Mouse (Mus musculus): ENCODE results near the gene Per1.

The Per1 gene

DNA sequence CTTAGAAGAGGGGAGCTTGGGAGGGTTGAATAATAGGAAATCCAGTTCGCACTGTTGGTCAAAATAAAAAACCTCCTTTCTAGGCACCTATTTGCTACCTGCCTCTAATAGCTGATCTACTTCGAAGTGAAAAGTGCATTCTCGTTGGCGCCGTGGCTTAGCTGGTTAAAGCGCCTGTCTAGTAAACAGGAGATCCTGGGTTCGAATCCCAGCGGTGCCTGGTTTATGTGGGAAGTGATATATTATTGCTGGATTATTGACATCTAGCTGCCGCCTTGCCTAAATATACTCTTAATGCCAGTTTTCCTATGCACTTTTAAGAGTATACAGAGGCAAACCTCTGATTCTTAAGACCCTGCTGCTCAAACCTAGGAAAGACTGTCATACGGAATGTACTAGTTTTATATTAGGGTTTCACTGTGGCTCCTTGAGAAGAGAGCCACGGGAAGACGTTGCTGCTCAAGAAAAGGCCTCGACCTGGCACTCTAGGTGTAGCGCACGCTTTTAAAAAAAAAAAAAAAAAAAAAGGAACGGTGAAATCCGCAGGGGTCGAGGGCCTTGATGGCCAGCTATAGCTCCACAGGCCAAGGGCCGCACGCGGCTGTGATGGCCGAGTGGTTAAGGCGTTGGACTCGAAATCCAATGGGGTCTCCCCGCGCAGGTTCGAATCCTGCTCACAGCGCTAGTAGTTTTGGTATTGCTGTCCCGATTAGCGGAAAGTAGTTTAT is 15.5 kb downstream of the Per1 start:
- no peak; the same call in 1 of the 2 replicates for ATAC-seq (ENCODE audit: insufficient number of reproducible peaks, low FRiP score, low TSS enrichment)

DNA sequence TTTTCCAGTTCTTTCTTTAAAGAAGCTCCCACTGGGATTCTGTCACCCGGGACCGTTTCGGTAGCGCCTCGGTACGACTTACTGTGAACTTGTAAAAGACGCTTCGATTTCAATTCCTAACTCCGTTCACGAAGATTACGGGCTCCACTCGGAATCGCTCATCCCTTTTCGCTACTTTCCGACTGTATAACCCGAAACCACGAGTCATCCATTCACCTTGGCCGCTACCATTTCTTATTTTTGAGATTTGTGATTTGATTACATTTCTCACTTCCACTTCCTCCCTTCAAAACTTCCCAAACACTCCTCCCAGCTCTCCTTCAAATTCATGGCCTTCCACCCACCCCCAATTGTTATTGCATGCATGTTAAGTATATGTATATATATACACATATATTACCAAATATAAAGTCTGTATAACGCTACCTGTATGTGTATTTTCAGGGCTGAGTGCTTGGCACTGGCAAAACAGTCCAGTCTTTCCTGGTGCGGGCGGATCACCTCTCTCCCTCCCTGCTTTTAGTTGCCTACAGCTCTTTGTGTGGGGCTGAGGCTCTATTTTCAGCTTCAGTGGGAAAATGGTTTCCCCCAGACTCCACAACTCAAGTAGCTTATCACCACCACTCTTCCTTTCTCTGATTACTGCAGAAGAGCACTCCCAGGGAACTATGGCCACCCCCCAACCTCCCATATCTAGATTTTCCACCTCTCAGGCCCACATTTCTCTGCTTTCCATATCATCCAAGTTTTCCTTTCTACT is 16.2 kb downstream of the Per1 start:
- no peak for ATAC-seq (ENCODE audit: insufficient number of reproducible peaks, low FRiP score, low TSS enrichment)

GRCm38 (mm10) chr11:69111865-69112264 is 16.8 kb downstream of the Per1 start:
- ATAC-seq (ENCODE audit: insufficient number of reproducible peaks, low FRiP score, low TSS enrichment): no peak

DNA sequence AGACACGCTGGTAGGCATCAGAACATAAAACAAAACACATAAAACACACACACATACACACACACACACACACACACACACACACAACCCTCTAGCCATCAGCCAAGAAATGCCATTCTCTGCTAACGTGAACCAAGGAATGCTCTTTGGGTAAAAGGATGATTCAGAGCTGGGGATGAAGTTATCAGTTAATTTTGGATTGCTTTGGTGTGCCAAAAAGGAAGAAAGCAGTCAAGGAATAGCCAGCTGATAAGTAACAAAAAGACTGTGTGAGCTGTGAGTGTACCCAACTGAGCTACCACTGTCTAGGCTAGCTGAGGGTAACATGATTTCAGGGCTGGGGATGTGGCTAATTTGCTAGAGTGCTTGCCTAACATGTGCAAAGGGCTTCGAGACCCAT is 19.0 kb downstream of the Per1 start:
- no peak for ATAC-seq (ENCODE audit: insufficient number of reproducible peaks, low FRiP score, low TSS enrichment)

GRCm38 (mm10) chr11:69114621-69115020 is 19.6 kb downstream of the Per1 start:
- no peak for ATAC-seq (ENCODE audit: insufficient number of reproducible peaks, low FRiP score, low TSS enrichment)

DNA sequence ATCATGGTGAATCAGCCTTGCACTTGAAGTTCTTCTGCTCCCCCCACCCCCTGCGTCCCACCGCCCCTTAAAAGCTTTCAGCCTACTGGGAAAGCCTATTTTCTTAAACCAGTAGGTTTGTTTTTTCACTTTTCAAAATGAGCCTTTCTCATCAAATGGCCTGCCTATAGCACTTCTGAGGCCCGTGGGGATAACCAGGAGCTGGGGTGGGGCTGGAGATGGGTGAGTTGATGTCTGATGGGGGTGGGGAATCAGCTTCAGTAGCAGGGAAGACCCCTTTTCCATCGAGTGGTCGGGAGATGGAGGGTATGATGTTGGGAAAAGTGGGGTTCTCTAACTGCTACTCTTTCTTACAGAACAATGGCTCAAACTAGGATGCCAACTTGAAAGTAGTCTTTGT is 21.8 kb downstream of the Per1 start:
- no peak for ATAC-seq (ENCODE audit: insufficient number of reproducible peaks, low FRiP score, low TSS enrichment)

DNA sequence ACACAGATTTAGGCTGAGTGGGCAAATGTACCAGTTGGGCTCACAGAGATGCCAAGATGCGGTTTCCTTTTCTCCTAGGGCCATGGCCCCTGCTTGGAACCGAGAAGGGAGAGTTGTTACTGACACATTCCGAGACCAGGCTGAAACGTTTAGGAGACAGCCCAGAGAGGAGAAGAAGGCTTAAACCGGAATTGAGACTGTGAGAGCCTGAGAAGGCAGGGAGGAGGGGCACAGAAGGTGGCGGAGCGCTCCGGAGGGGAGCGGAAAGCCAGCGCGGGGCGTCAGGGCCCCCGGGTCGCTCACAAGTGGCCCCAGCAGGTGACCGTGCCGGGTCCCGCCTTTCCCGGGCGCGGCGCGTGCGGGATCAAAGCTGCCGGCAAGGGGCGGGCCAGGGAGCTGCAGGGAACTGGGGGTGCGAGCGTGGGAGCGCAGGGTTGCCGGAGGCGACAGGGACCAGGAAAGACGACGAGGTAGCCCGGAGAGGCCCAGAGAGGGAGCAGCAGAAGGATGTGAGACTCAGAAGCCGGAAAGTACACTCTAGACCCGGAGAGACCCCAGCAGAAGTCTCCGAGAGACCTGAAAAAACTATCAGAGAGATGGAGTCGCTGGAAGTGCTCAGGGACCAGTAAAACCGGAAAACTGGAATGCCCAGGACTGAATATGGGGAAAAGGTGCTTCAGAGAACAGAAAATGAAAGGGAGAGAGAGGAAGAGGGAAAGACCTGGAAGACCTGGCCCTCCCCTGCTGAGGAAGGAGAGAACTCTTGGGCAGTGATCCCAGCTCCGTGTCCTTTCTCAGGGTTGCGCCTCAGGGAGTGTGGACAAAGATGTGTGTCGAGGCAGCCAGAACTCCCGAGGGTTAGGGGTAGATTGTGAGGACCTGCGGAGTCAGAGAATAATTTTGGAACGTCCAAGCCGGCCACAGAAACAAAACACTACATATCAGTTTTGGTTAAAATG is 23.0 kb downstream of the Per1 start:
- peak; percentile 24; the same call in 1 of the 2 replicates for ATAC-seq (ENCODE audit: insufficient number of reproducible peaks, low FRiP score, low TSS enrichment)

DNA sequence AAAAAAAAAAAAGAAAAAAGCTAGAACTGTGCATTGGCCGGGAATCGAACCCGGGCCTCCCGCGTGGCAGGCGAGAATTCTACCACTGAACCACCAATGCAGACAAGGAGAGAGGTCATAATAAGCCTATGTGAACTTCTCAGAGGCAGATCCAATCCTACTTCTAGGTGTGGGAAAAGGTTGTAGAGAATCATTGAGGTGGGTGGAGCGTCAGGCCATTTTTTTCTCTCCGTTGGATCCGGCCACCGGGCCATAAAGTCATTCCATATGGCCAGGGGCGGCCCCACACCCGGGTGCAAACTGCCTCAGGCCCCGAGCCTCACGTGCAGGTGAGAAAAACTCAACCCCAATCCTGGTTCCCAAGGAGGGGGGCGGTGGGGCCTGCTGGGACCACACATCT is 23.7 kb downstream of the Per1 start:
- ATAC-seq (ENCODE audit: insufficient number of reproducible peaks, low FRiP score, low TSS enrichment): no peak

- ATAC-seq (ENCODE audit: insufficient number of reproducible peaks, low FRiP score, low TSS enrichment): no peak
These were observed 24.6 kb downstream of the Per1 start for GRCm38 (mm10) chr11:69119446-69120155.

GRCm38 (mm10) chr11:69120221-69121000 is 25.4 kb downstream of the Per1 start, which contains the start of gene Hes7:
Gene Hes7, plus strand, starts transcription at chr11:69120404.
- no peak for ATAC-seq (ENCODE audit: insufficient number of reproducible peaks, low FRiP score, low TSS enrichment)

GRCm38 (mm10) chr11:69121001-69121740 is 26.2 kb downstream of the Per1 start:
- ATAC-seq (ENCODE audit: insufficient number of reproducible peaks, low FRiP score, low TSS enrichment): no peak

DNA sequence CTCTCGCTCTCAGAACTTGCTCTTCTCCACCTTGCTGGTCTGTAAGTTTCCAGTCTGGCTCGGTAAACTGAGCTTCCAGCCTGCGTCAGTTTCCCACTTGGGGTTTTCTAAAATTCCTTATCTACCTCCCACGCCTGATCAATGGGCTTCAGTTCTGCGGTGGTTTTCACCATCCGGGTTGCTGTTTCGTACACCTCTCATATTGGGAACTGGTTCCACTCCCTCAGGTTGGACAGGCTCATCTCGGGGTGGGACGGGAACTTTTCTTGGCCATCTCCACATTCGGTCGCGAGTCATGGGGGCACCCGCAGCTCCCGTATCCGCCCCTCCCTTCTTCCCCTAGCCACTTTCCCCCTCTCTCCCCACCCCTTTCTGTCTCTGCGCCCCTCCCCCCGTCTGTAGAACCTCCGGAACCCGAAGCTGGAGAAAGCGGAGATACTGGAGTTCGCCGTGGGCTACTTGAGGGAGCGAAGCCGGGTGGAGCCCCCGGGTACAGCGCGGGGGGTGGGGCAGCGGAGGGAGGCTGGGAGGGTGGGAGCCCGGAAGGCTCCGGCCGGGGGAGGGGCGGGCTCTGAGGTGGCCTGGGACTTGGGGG is 26.8 kb downstream of the Per1 start:
- ATAC-seq (ENCODE audit: insufficient number of reproducible peaks, low FRiP score, low TSS enrichment): no peak

DNA sequence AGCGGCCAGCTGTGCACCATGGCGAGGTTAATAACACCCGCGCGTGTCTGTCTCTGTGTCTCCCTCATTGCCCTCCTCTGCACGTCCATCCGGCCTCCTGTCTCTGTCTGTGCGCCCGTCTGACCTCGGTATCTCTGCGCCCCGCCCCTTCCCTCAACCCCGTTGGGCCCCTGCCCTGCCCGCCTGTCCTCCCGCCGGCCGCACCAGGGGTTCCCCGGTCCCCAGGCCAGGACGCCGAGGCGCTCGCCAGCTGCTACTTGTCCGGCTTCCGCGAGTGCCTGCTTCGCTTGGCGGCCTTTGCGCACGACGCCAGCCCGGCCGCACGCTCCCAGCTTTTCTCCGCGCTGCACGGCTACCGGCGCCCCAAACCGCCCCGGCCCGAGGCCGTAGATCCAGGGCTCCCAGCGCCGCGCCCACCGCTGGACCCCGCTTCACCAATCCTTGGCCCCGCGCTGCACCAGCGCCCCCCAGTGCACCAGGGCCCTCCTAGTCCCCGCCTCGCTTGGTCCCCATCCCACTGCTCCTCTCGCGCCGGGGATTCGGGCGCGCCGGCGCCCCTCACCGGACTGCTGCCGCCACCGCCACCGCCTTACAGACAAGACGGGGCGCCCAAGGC is 27.4 kb downstream of the Per1 start, which contains the start of gene 9130213A22Rik:
TSS of gene 9130213A22Rik (minus strand) at position 254 of the 616 bp plus-strand sequence.
- ATAC-seq (ENCODE audit: insufficient number of reproducible peaks, low FRiP score, low TSS enrichment): no peak

GRCm38 (mm10) chr11:69123056-69123692 is 28.2 kb downstream of the Per1 start:
- ATAC-seq (ENCODE audit: insufficient number of reproducible peaks, low FRiP score, low TSS enrichment): no peak

DNA sequence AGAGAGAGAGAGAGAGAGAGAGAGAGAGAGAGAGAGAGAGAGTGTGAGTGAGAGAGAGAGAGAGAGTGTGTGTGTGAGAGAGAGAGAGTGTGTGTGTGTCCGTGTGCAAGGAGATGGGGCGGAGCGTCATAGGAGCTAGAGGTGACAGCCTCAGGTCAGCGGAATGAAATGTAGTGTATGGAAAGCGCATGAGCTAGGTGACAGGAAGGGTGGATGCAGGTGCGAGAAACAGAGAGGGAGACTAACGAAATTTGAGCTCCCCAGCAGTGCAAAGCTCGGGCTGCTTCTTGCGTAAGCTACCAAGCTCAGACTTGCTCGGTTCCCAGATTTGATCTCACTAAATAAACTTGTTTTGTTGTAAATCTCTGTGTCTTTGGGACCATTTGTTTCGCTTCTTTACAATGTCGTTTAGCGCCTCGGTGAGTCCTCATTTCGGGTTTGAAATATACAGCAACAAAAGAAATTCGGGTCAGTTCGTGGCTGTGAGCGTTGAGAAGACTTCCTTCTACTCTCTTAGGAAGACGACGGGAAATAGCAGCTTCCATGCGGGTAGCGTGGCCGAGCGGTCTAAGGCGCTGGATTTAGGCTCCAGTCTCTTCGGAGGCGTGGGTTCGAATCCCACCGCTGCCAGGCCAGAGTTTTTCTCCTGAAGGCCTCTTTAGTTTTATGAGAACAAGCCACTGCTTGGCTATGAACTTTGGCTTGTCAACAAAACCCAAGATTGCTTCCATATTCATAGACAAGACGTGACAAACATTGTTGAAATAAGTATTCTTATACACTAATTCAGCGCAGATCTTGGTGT is 28.9 kb downstream of the Per1 start:
- ATAC-seq (ENCODE audit: insufficient number of reproducible peaks, low FRiP score, low TSS enrichment): no peak

- ATAC-seq (ENCODE audit: insufficient number of reproducible peaks, low FRiP score, low TSS enrichment): no peak
These were observed 29.5 kb downstream of the Per1 start for GRCm38 (mm10) chr11:69124498-69124847.
